Mouse (Mus musculus) kidney, adult 8-10 months (tissue): ENCODE measurements at regions not wholly inside any gene's neighbourhood (a gene's known extent, or its start where the extent isn't known, plus 50 kb on each side); places are given as distances from the start of the nearest gene placed in this dataset.

Experiments
- DNase-seq, 2 experiments: peaks; one replicate each; pipeline ENCODE4 v3.0.0; 2022

- no peak for DNase-seq
Measured at GRCm38 (mm10) chr2:148175251-148175927, 128.6 kb upstream of the Foxa2 start.

- no peak for DNase-seq
Measured at GRCm38 (mm10) chr2:148180245-148180644, 133.5 kb upstream of the Foxa2 start.

GRCm38 (mm10) chr2:148181518-148181917 lies 134.7 kb upstream of the Foxa2 start:
- no peak for DNase-seq

GRCm38 (mm10) chr2:148182492-148183052 lies 135.8 kb upstream of the Foxa2 start:
- DNase-seq, result no peak

GRCm38 (mm10) chr2:148184801-148185212 lies 138.0 kb upstream of the Foxa2 start:
- no peak for DNase-seq

GRCm38 (mm10) chr2:148186363-148186991 lies 139.7 kb upstream of the Foxa2 start:
- no peak for DNase-seq

GRCm38 (mm10) chr2:148188865-148189264 lies 142.1 kb upstream of the Foxa2 start:
- DNase-seq, result no peak

- no peak for DNase-seq
Measured at GRCm38 (mm10) chr2:148189287-148189686, 142.5 kb upstream of the Foxa2 start.

GRCm38 (mm10) chr2:148192946-148193345 lies 146.2 kb upstream of the Foxa2 start:
- no peak for DNase-seq

GRCm38 (mm10) chr2:148197375-148198015 lies 150.7 kb upstream of the Foxa2 start:
- peak in 1 of 2 experiments; percentile 13 for DNase-seq

GRCm38 (mm10) chr2:148206633-148207032 lies 159.9 kb upstream of the Foxa2 start:
- DNase-seq, result no peak

GRCm38 (mm10) chr2:148210813-148211212 lies 164.0 kb upstream of the Foxa2 start:
- DNase-seq, result no peak

- DNase-seq, result no peak
Measured at GRCm38 (mm10) chr2:148217136-148217535, 170.4 kb upstream of the Foxa2 start.

GRCm38 (mm10) chr2:148233691-148234300 lies 161.3 kb upstream of the Sstr4 start:
- no peak for DNase-seq

- no peak for DNase-seq
Measured at GRCm38 (mm10) chr2:148237121-148237520, 158.0 kb upstream of the Sstr4 start.

- no peak for DNase-seq
Measured at GRCm38 (mm10) chr2:148239046-148239445, 156.1 kb upstream of the Sstr4 start.

GRCm38 (mm10) chr2:148242242-148242641 lies 152.9 kb upstream of the Sstr4 start:
- DNase-seq, result peak; percentile 9 to 42

GRCm38 (mm10) chr2:148245575-148245974 lies 149.6 kb upstream of the Sstr4 start:
- DNase-seq, result no peak

- DNase-seq, result no peak
Measured at GRCm38 (mm10) chr2:148250902-148251301, 144.2 kb upstream of the Sstr4 start.

- DNase-seq, result no peak
Measured at GRCm38 (mm10) chr2:148255662-148256061, 139.5 kb upstream of the Sstr4 start.

- no peak for DNase-seq
Measured at GRCm38 (mm10) chr2:148264111-148264730, 130.9 kb upstream of the Sstr4 start.

- peak in 1 of 2 experiments; percentile 8 for DNase-seq
Measured at GRCm38 (mm10) chr2:148279200-148279599, 115.9 kb upstream of the Sstr4 start.

- no peak for DNase-seq
Measured at GRCm38 (mm10) chr2:148290326-148290725, 104.8 kb upstream of the Sstr4 start.
